In genomic region chr3:107508696-107509095, GRCm38 (mm10) we compare ENCODE assay signal across 20 mouse cellular contexts. TPM values are rescaled to one million over a fixed set of nuclear protein-coding genes. Genes with fewer than 3 reads are reported as not detected.
DNase-seq lines count a peak whose midpoint lies in the region; ATAC-seq and TF ChIP-seq lines count a peak whose summit lies in the region.
"Had no signal": no experiment of that assay in that cellular context is flagged by ENCODE, and none has a peak within 500 bp of the region (broad histone marks: within the 10 kb centered on the region; RNA-seq: fewer than 3 reads in every experiment).

No protein-coding gene starts in this region.

- no peak overlapping the region for H3K4me2 ChIP-seq in heart, postnatal 0 days (ENCODE audit: low read depth, low read length)
- peak overlapping the region; percentile 22; the same call in 1 of the 2 replicates for H3K4me2 ChIP-seq in CH12.LX (ENCODE audit: insufficient read depth, low read depth, poor library complexity, severe bottlenecking)
- no peak overlapping the region for H3K4me2 ChIP-seq in intestine, postnatal 0 days (replicated peaks; ENCODE audit: low read depth)
- H3K4me2 ChIP-seq: heart, embryonic 15.5 days; hindbrain, embryonic 15.5 days; limb, embryonic 13.5 days; midbrain, embryonic 15.5 days had no signal

- TF ChIP-seq RAD21 in CH12.LX (IDR thresholded peaks at IDR 0.05; ENCODE audit: low read depth, low read length), result no peak; the same call in 1 of the 2 replicates

- H3K4me1 ChIP-seq in heart, postnatal 0 days (ENCODE audit: control insufficient read depth, insufficient read depth), result peaks cover 16% of the 10 kb centered on the region; the same call in 1 of the 2 replicates
- no peaks in the 10 kb centered on the region for H3K4me1 ChIP-seq in CH12.LX (ENCODE audit: control insufficient read depth in 1 of 2, insufficient read depth in 2 of 2)
- H3K4me1 ChIP-seq in intestine, postnatal 0 days (replicated peaks; ENCODE audit: control insufficient read depth, insufficient read depth, low read length), result no peaks in the 10 kb centered on the region

- H3K9ac ChIP-seq in heart, postnatal 0 days (replicated peaks; ENCODE audit: low read depth, low read length), result no peak overlapping the region
- H3K9ac ChIP-seq in CH12.LX (ENCODE audit: insufficient read depth, low read depth), result no peak overlapping the region
- H3K9ac ChIP-seq in intestine, postnatal 0 days (ENCODE audit: low read depth, low read length), result no peak overlapping the region
- H3K9ac ChIP-seq: heart, embryonic 15.5 days; hindbrain, embryonic 15.5 days; limb, embryonic 13.5 days; midbrain, embryonic 15.5 days had no signal

- H3K4me3 ChIP-seq in heart, postnatal 0 days (ENCODE audit: low read depth, low read length), result no peak overlapping the region
- H3K4me3 ChIP-seq in CH12.LX (replicated peaks in 1 of 3; ENCODE audit: low read depth in 2 of 3, low read length in 2 of 3, poor library complexity in 1 of 3), result no peak overlapping the region
- H3K4me3 ChIP-seq in left cerebral cortex, adult 2 months, result no peak overlapping the region
- no peak overlapping the region for H3K4me3 ChIP-seq in intestine, postnatal 0 days (ENCODE audit: low read depth, low read length)
- H3K4me3 ChIP-seq: heart, embryonic 15.5 days; hindbrain, embryonic 15.5 days; limb, embryonic 13.5 days; midbrain, embryonic 15.5 days had no signal

- in situ Hi-C loops in CH12.LX (cut with MboI; ENCODE audit: low pct_ligation_motif_present, low pct_unique_long_range_greater_than_20kb, low sequenced_read_pairs), result no loop called here

- no peaks in the 10 kb centered on the region for H3K27me3 ChIP-seq in heart, postnatal 0 days (ENCODE audit: control insufficient read depth, insufficient read depth, low read length)
- peaks cover 36% of the 10 kb centered on the region for H3K27me3 ChIP-seq in CH12.LX (replicated peaks)
- no peaks in the 10 kb centered on the region for H3K27me3 ChIP-seq in intestine, postnatal 0 days (replicated peaks; ENCODE audit: control insufficient read depth, insufficient read depth, low read length)
- H3K27me3 ChIP-seq: heart, embryonic 15.5 days; hindbrain, embryonic 15.5 days; limb, embryonic 13.5 days; midbrain, embryonic 15.5 days had no signal

- dilution Hi-C loops in CH12.LX (cut with MboI; ENCODE audit: extremely low pct_ligation_motif_present, extremely low pct_unique_long_range_greater_than_20kb, low sequenced_read_pairs), result no loop called here

- H3K79me2 ChIP-seq in CH12.LX (replicated peaks; ENCODE audit: control insufficient read depth, extremely low read depth, insufficient read depth, poor library complexity, severe bottlenecking), result no peaks in the 10 kb centered on the region

- intact Hi-C loops in left cerebral cortex, adult 2 months (cut with DNase I), result no loop called here

- H3K27ac ChIP-seq in heart, postnatal 0 days (ENCODE audit: low read depth), result no peak overlapping the region
- no peak overlapping the region for H3K27ac ChIP-seq in CH12.LX (ENCODE audit: insufficient read depth, low read depth)
- H3K27ac ChIP-seq in left cerebral cortex, adult 2 months, result peak overlapping the region; percentile 28; the same call in 1 of the 2 replicates
- H3K27ac ChIP-seq in intestine, postnatal 0 days (ENCODE audit: low read depth, low read length), result no peak overlapping the region
- H3K27ac ChIP-seq: heart, embryonic 15.5 days; hindbrain, embryonic 15.5 days; limb, embryonic 13.5 days; midbrain, embryonic 15.5 days had no signal

- no peak for TF ChIP-seq POLR2A in CH12.LX (IDR thresholded peaks at IDR 0.05; ENCODE audit: low read depth, low read length)

- H3K36me3 ChIP-seq in heart, postnatal 0 days (replicated peaks; ENCODE audit: control insufficient read depth, insufficient read depth, low read length), result no peaks in the 10 kb centered on the region
- H3K36me3 ChIP-seq in CH12.LX (replicated peaks in 1 of 2; ENCODE audit: control insufficient read depth in 1 of 2, insufficient read depth in 1 of 2, low read length in 1 of 2), result no peaks in the 10 kb centered on the region
- no peaks in the 10 kb centered on the region for H3K36me3 ChIP-seq in intestine, postnatal 0 days (ENCODE audit: control insufficient read depth, insufficient read depth)
- H3K36me3 ChIP-seq: heart, embryonic 15.5 days; hindbrain, embryonic 15.5 days; limb, embryonic 13.5 days; midbrain, embryonic 15.5 days had no signal

- peak; percentile 70 for DNase-seq in cerebellum, adult 11-12 months
- no peak for DNase-seq in cerebellum, postnatal 4 days (ENCODE audit: low spot score in 2 of 2)
- DNase-seq in heart, postnatal 0 days (ENCODE audit: low spot score), result peak; percentile 16
- no peak for DNase-seq in heart, adult 18-20 months
- no peak for DNase-seq in CH12.LX (ENCODE audit: extremely low read depth)
- peak in 1 of 2 experiments; percentile 60 for DNase-seq in left cerebral cortex, adult 2 months (ENCODE audit: extremely low spot score in 1 of 2, low spot score in 2 of 2)
- no peak for DNase-seq in c-Kit-positive CD71-positive TER-119-positive erythroid progenitor cells, embryonic 14.5 days (ENCODE audit: low spot score)
- DNase-seq: gastrocnemius, postnatal 10 days; kidney, adult 18-20 months; lung, postnatal 4 days had no signal

- ATAC-seq in heart, postnatal 0 days (ENCODE audit: insufficient read depth, low read depth), result peak; percentile 45; the same call in 1 of the 2 replicates
- ATAC-seq in intestine, postnatal 0 days, result no peak
- ATAC-seq: midbrain, embryonic 15.5 days had no signal

- WGBS in heart, postnatal 0 days, result 53% methylated on average over 8 of the region's 8 CpGs
- 59% methylated on average over 8 of the region's 8 CpGs for WGBS in intestine, postnatal 0 days

- no peak for TF ChIP-seq EP300 in heart, postnatal 0 days (IDR thresholded peaks at IDR 0.05; ENCODE audit: low read depth)
- no peak for TF ChIP-seq EP300 in CH12.LX (IDR thresholded peaks at IDR 0.05; ENCODE audit: low read length)

- 0 out of 2 replicates have a peak, but pooled peaks have one; percentile 24 for TF ChIP-seq CTCF in heart, postnatal 0 days (IDR thresholded peaks at IDR 0.05; ENCODE audit: low read depth)
- peak in 1 of 2 experiments; percentile 37; a peak in 2 of 4 replicates for TF ChIP-seq CTCF in CH12.LX (conservative IDR thresholded peaks at IDR 0.05 in 1 of 2, IDR thresholded peaks at IDR 0.05 in 1 of 2; ENCODE audit: low read depth in 2 of 2, low read length in 2 of 2)
- TF ChIP-seq CTCF in left cerebral cortex, adult 2 months (IDR thresholded peaks at IDR 0.05), result peak; percentile 5
- TF ChIP-seq CTCF in intestine, postnatal 0 days (IDR thresholded peaks at IDR 0.05; ENCODE audit: low read depth), result no peak

- H3K9me3 ChIP-seq in heart, postnatal 0 days (replicated peaks; ENCODE audit: control insufficient read depth, low read length), result no peaks in the 10 kb centered on the region
- H3K9me3 ChIP-seq in CH12.LX (replicated peaks; ENCODE audit: low read length), result no peaks in the 10 kb centered on the region
- no peaks in the 10 kb centered on the region for H3K9me3 ChIP-seq in intestine, postnatal 0 days (ENCODE audit: control insufficient read depth)
- H3K9me3 ChIP-seq: heart, embryonic 15.5 days; hindbrain, embryonic 15.5 days; limb, embryonic 13.5 days; midbrain, embryonic 15.5 days had no signal

TF ChIP-seq in CH12.LX, 34 proteins besides CTCF, POLR2A, EP300 and RAD21 (continues in another document):
- TF ChIP-seq NELFE (IDR thresholded peaks at IDR 0.05; ENCODE audit: low read depth, low read length) (no peak), SMC3 (IDR thresholded peaks at IDR 0.05; ENCODE audit: low read depth, low read length) (no peak; the same call in 1 of the 2 replicates), PAX5 (IDR thresholded peaks at IDR 0.05; ENCODE audit: low read length) (no peak), JUND (conservative IDR thresholded peaks at IDR 0.05; ENCODE audit: low read depth, low read length) (no peak), ZKSCAN1 (IDR thresholded peaks at IDR 0.05; ENCODE audit: borderline replicate concordance, low read depth, low read length) (no peak), MEF2A (IDR thresholded peaks at IDR 0.05; ENCODE audit: borderline replicate concordance, low read depth, low read length) (no peak), JUN (IDR thresholded peaks at IDR 0.05; ENCODE audit: insufficient read depth, low read depth, low read length) (no peak), MAFK (IDR thresholded peaks at IDR 0.05; ENCODE audit: insufficient replicate concordance, low read length) (no peak), ETS1 (conservative IDR thresholded peaks at IDR 0.05; ENCODE audit: low read depth, low read length) (no peak), NRF1 (IDR thresholded peaks at IDR 0.05; ENCODE audit: low read depth, low read length) (no peak), SIN3A (IDR thresholded peaks at IDR 0.05; ENCODE audit: low read length) (no peak), E2F4 (IDR thresholded peaks at IDR 0.05; ENCODE audit: insufficient replicate concordance, low read depth, low read length) (no peak)

RNA-seq across cellular contexts. Expression of gene Slc6a17, which starts 9.1 kb away (rescaled TPM):
- 9.7 and 22.3 TPM in 2 replicates for total RNA-seq in heart, postnatal 0 days (2014; rRNA removed; ENCODE audit: low replicate concordance)
- 2.4 and 3.1 TPM in 2 replicates for polyA plus RNA-seq in heart, postnatal 0 days (2015; fragmentation: Nextera tagmentation; extraction: Ambion mirVana)
- total RNA-seq in heart, adult 18-20 months (2021), result 1 to 10 TPM; 4.1 to 6.9 TPM
- not detected in 2 replicates for total RNA-seq in CH12.LX (2012; rRNA removed)
- total RNA-seq in CH12.LX (2014; rRNA removed), result not detected in 2 replicates
- not detected in 2 replicates for polyA plus RNA-seq in CH12.LX (2012; ENCODE audit: insufficient read length, low read depth)
- 100 to 1,000 TPM; 369 to 419 TPM for total RNA-seq in left cerebral cortex, adult 2 months (2021)
- 1.7 and 2.2 TPM in 2 replicates for polyA plus RNA-seq in intestine, postnatal 0 days (2015; fragmentation: Nextera tagmentation; extraction: Ambion mirVana)

RNA-seq across cellular contexts. Expression of gene Ubl4b, which starts 46.2 kb away (rescaled TPM):
- total RNA-seq in heart, postnatal 0 days (2014; rRNA removed; ENCODE audit: low replicate concordance), result not detected in 2 replicates
- polyA plus RNA-seq in heart, postnatal 0 days (2015; fragmentation: Nextera tagmentation; extraction: Ambion mirVana), result not detected in 2 replicates
- not detected for total RNA-seq in heart, adult 18-20 months (2021)
- total RNA-seq in CH12.LX (2012; rRNA removed) (not detected in 2 replicates), CH12.LX (2014; rRNA removed) (not detected in 2 replicates)
- polyA plus RNA-seq in CH12.LX (2012; ENCODE audit: insufficient read length, low read depth), result not detected in 2 replicates
- total RNA-seq in left cerebral cortex, adult 2 months (2021), result under 1 TPM in 1 of 2 experiments, not detected in 1; 0.33 TPM
- not detected in 2 replicates for polyA plus RNA-seq in intestine, postnatal 0 days (2015; fragmentation: Nextera tagmentation; extraction: Ambion mirVana)
- total RNA-seq: adrenal gland, adult 18-20 months; gastrocnemius, postnatal 10 days; layer of hippocampus, postnatal 10 days had no signal
- polyA plus RNA-seq: heart, embryonic 15.5 days; hindbrain, embryonic 15.5 days; liver, embryonic 16.5 days; midbrain, embryonic 15.5 days; spleen, adult 2 months; urinary bladder, adult 2 months had no signal

RNA-seq across cellular contexts. Expression of gene Kcnc4, which starts 49.3 kb away (rescaled TPM):
- total RNA-seq in heart, postnatal 0 days (2014; rRNA removed; ENCODE audit: low replicate concordance), result 0.04 and 0.15 TPM in 2 replicates
- polyA plus RNA-seq in heart, postnatal 0 days (2015; fragmentation: Nextera tagmentation; extraction: Ambion mirVana), result 0.10 and 0.20 TPM in 2 replicates
- under 1 TPM; 0.17 to 0.23 TPM for total RNA-seq in heart, adult 18-20 months (2021)
- total RNA-seq in CH12.LX (2012; rRNA removed) (not detected in 2 replicates), CH12.LX (2014; rRNA removed) (not detected in 2 replicates)
- polyA plus RNA-seq in CH12.LX (2012; ENCODE audit: insufficient read length, low read depth), result not detected in 2 replicates
- 10 to 100 TPM; 68.4 to 73.4 TPM for total RNA-seq in left cerebral cortex, adult 2 months (2021)
- 0.07 TPM in 2 replicates for polyA plus RNA-seq in intestine, postnatal 0 days (2015; fragmentation: Nextera tagmentation; extraction: Ambion mirVana)

Comparison
In these comparisons a context has a peak if more than half of its experiments do, and no peak if none do; other contexts are left out.
1. DNase-seq: peak in cerebellum, adult 11-12 months (single experiment) and heart, postnatal 0 days (single experiment); none in cerebellum, postnatal 4 days (0 of 2), heart, adult 18-20 months (0 of 2), CH12.LX (single experiment) and c-Kit-positive CD71-positive TER-119-positive erythroid progenitor cells, embryonic 14.5 days (single experiment).
2. RNA of gene Slc6a17, which starts 9.1 kb away (total RNA-seq): 369 to 419 TPM in left cerebral cortex, adult 2 months; 9.7 to 22.3 TPM in heart, postnatal 0 days, 4.1 to 6.9 TPM in heart, adult 18-20 months and not detected in CH12.LX; every median in the first group is over 10 times any median in the second.
3. RNA of gene Kcnc4, which starts 49.3 kb away (total RNA-seq): 68.4 to 73.4 TPM in left cerebral cortex, adult 2 months; 0.17 to 0.23 TPM in heart, adult 18-20 months, 0.04 to 0.15 TPM in heart, postnatal 0 days and not detected in CH12.LX; every median in the first group is over 10 times any median in the second.